Mouse (Mus musculus) cerebellum, adult 9-10 months (tissue): ENCODE measurements around the gene Myocos.

Source experiments
- DNase-seq: peaks from one replicate; pipeline ENCODE4 v3.0.0; 2022

The Myocos gene

GRCm38 (mm10) chr1:162611191-162611590 lies 46.8 kb downstream of the Myocos start:
- DNase-seq: no peak

DNA sequence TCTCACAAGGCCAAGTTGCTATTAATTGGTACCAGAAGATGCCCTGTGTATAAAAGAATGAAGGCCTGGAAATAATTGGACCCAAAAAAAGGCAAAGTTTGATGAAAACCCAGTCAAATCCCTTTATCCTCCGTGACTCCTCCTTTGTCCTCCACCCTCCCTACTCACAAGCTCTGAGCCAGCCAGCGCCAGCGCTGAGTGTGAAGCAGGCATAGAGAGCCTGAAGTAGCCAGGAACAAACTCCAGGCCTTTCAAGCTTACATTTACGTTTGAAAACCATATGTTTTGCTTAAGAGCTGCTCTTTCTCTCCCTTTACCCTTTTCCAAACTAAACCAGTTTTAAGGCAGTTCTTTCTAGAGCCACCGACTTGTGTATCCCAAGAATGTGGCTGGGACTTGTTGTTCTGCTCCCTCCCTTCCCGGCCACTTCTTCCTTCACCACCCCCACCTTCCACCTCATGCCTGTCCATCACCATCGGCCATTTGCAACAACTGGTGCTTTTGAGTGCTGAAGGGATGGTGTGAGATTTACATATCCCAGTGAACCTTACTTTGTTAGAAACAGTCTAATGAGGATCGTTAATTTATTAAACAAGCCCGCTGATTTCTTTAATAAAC lies 48.3 kb downstream of the Myocos start:
- DNase-seq: no peak

DNA sequence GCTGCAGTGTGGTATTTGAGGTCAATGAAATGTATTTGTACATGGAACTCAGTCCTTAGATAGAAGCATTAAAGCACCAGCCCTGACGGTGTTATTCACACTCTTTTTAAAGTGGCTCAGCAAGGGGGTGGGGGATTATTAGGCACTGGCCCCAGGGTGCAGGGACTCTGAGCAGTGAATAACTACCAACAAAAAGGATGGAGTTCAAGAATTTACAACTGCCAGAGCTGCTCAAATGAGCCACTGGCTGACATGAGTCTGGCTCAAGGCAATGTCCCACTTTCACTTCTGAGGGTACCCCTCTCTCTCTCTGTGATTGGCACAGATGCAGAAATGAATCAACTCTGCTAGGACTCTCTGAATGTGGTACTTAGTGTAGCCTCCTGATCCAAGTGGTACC lies 49.9 kb downstream of the Myocos start:
- no peak for DNase-seq

- no peak for DNase-seq
Observed at GRCm38 (mm10) chr1:162601288-162601687, 56.7 kb downstream of the Myocos start.

GRCm38 (mm10) chr1:162599617-162600016 lies 58.4 kb downstream of the Myocos start:
- DNase-seq: no peak

DNA sequence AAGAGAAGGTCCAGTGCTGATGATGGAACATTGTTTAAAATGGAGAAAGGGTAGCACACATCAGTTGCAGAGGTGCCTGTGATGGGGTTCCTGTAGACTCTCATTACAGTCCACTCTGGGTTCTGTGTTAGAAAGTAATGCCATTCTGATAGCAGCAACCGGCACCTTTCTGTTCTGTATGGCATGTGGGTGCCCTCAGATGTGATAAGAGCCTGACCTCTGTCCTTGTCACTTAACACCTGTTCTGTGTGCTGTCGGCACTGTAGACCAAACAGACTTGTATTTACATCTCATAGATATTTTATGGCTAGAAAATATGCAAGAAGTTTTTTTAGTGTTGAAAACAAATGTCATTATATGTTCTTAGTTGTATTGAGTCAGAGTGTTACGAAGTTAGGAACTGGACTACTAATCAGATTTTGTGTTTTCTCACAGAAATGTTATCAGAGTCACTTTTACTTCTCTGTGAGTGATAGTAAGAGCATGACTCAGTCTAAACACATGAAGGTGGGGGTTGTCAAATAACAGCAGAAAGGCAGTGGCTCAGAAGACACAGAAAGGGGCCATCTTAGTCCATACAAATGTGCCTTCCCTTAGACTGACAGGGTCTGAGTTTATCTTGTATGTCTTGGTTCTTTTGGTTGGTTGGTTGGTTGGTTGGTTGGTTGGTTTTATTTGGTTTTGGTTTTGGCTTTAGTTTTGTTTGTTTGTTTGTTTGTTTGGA lies 60.5 kb downstream of the Myocos start:
- DNase-seq: no peak
